Mouse (Mus musculus): ENCODE data around the gene 4933427D14Rik.

Gene 4933427D14Rik

DNA sequence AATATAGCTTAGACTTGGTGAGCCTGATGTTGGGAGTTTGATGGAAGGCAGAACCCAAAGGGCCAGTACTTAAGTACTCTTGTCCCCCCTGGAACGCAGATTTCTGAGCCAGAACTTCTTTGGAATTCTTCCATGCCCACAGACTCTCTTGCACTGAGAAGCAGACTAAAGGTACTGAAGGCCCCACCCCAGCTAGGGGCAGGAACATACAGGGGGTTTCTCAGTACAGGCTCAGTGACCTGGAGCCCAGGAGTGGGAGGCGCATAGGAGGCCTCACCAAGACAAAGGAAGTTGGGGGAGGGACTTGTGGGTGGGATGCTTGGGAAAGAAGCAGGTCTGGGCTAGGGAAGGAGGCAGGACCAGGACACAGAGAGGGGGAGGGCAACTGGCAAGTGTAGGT, 56.1 kb downstream of the 4933427D14Rik start:
- in situ Hi-C loops (cut with MboI; ENCODE audit: unreplicated experiment in 2 of 2) = no loop called here

DNA sequence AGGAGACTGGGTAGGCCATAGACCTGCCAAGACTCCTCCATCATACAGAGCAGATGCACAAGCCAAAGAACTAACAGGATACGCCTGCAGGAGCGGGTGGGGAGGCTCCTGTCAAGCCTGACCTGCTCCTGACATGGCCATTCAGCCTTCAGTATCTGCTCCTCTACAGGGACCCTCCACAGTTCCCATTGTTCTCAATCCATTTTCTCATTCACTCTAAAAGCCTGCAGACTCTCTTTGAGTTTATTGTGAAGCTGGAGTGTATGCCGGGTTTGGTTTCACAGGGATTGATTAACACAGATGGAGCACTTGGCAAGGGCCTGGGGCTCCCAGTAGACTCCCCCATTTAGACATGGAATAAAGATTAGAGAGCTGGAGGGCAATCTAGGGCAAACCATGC, 59.3 kb downstream of the 4933427D14Rik start:
- in situ Hi-C loops (cut with MboI; ENCODE audit: unreplicated experiment in 2 of 2) = no loop called here

DNA sequence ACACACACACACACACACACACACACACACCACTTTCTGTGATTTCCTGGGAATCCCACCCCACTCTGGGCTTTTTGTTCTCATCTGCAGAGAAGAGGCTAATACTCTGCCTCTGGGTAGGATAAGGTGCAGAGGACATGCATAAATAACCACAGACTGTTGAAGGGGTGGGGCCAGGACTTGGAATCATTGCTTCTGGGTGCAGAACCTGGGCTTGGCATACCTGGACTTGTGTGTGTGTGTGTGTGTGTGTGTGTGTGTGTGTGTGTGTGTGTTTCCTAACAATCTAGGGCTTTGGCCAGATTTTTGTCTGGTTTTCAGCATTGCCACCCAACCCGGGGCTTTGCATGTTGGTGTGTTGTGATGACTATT, 61.4 kb downstream of the 4933427D14Rik start:
- in situ Hi-C loops (cut with MboI; ENCODE audit: unreplicated experiment in 2 of 2) = no loop called here

DNA sequence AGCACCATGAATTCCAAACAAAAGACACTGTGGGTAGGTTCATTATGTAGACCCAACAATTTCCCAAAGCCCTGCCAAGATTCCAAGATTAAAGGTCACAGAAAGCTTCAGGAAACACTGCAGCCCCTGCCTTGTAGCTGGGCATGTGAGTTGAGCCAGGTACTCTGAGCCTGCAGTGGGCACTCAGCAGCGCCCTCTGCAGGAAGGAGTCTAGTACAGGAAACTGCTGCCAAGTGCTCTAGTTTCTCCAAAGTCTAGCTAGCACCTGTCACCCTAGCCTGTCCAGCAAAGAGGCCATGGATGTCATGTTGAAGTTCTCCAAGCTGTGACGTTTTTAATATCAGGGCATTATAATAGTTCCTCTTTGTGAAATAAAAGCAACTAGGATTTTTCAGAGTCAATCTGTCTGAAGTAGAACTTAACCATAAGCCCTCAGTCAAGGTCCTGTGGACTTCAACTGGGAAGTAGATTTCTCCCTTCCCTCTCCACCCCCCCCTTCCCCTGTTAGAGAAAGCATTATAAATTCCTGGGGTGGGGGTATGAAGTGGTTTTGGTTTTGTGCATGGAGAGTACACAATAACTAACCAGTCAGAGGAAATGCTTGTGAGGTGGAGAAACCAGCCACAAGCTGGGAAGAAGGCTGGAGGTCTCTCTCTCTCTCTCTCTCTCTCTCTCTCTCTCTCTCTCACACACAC, 61.9 kb downstream of the 4933427D14Rik start:
- in situ Hi-C loops (cut with MboI; ENCODE audit: unreplicated experiment in 2 of 2) = no loop called here

DNA sequence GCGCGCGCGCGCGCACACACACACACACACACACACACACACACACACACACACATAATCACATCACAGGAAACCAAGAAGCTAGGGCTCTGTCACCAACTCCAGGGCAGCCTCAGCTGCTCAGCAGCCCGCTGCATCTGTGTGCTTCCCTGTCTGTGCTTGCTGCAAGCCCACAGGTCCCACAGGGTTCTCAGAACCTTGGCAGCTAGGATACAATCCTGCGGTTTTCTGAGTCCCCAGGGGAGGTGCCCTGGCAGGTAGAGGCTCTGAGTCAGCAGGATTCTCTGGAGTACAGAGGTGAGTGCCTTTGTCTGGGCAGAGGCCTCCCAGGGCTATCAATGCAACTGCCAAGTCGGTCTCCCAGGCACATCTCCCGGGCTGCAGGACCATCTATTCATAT, 64.4 kb downstream of the 4933427D14Rik start:
- in situ Hi-C loops (cut with MboI; ENCODE audit: unreplicated experiment in 2 of 2) = no loop called here

DNA sequence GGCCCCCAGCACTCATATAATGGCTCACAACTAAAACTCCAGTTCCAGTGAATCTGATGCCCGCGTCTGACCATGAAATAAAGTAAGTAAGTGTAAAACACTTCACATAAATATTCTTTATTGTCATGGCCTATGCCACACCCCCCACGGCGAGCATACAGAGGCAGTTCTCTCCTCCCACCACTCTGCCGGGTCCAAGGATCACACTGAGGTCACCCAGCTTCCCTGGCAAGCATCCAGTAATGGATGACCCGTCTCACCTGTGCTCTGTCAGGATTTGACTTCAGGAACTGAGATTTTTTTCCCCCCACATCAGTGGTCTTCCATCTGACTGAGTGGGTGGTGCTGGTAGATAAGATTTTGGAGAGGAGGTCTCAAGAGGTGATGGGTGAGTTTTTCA, 67.1 kb downstream of the 4933427D14Rik start:
- in situ Hi-C loops (cut with MboI; ENCODE audit: unreplicated experiment in 2 of 2) = no loop called here

DNA sequence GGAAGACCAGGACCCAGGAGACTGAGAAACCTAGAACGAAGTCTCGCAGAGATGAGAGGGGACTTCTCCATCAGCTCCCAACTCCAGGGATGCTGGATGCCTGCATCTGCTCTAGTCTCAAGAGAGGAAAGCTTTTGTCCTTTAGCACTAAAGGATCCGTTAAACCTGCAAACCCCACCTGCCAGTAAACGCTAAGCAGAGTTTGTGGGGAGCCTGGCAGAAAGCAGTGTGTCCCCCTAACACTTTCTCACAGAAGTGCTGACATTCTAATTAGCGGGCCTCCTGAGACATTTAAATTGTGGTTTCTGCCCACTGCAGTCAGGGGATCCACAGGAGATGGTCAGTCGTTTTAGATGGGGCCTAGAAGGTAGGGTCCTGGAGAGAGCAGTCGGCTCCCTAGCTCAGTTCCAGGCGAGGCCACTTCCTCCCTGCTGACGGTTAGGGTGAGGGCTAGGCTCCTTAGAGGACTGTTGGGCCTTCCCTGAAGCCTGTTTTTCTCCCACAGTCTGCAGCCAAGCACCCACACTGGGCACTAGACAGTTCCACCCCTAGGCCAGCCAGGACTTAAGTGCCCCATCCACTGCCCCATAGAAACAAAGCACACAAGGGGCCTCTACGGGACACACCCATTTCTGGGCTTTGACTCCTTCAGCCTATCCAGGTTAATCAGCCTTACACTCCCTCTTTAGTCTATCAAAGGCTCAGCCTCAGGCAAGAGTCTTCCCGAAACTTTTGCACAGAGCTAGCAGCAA, 70.9 kb downstream of the 4933427D14Rik start:
- in situ Hi-C loops (cut with MboI; ENCODE audit: unreplicated experiment in 2 of 2) = no loop called here

DNA sequence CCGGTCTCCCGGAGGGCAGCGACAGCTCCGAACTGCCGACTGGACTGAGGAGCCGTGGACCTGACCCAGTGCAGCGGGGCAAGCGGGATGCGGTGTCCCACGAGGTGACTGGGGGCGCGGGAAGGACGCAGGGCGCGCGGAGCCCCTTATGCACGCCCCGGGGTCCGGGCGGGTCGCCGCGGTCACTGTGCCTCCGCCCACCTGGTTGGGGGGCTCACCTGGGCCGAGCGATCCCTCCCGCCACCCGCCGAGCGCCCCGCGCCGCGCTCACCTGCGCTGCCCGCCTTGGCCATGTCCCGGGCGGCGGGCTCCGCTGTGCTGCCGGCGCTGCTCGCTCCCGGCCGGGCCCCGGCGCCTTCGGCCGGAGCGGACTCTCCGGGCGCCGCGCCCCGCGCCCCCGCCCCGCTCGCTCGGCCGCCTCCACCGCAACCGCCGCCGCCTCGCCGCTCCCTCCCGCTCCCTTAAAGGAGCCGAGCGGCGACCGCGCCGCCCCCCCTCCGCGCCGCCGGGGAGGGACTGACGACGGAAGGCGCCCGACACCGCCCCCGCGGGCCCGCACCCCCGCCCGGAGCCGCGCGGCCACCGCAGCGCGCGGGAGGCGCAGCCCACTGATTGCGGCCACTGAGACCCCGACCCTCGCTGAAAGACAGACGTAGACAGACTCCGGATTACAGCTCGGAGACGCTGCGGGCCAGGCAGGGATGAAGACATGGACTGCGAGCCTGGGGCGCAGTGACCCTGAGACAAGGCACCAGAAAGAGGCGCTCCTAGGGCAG, 71.7 kb downstream of the 4933427D14Rik start, which contains the start of gene Pitpnm3:
TSS of gene Pitpnm3 (minus strand) at position 396 of the 776 bp plus-strand sequence.
- in situ Hi-C loops (cut with MboI; ENCODE audit: unreplicated experiment in 2 of 2) = no loop called here

DNA sequence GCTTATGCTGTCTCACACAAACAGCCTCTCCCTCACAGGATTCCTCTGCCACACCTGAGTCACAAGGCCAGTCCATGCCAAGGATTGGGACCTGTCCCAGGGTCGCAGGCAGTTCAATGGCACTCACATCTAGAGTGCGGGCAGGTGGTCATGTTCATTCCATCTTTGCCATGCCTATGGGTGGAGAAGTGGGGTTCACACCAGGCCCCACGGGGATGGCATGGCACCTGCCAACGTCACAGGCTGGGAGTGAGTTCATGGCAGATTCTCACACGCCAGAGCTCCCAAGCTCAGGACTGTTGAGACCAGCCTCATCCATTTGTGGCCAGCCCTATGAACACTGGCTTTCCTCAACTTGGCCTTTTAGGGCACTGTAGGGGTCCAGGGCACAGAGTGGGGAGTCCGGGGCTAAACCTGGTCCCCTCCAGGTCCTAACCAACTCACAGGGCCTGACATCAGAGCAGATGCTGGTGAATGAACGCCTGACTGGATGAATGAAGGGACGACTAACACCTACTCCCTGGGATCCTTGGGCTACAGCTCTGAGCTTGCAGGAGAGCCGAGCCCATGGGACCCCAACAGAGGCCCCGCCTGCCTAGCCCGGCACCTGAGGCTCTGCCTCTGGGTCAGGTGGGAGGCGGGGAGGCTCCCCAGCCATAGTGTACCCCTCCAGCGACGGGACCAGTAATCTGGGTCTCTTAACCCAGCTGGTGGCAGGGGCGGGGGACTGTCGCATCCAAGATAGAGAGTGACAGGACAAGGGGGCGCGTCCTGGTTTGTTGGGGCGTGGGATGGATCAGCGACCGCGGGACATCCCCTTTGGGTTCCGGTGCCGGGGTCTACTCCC, 72.5 kb downstream of the 4933427D14Rik start:
- in situ Hi-C loops (cut with MboI; ENCODE audit: unreplicated experiment in 2 of 2) = no loop called here

DNA sequence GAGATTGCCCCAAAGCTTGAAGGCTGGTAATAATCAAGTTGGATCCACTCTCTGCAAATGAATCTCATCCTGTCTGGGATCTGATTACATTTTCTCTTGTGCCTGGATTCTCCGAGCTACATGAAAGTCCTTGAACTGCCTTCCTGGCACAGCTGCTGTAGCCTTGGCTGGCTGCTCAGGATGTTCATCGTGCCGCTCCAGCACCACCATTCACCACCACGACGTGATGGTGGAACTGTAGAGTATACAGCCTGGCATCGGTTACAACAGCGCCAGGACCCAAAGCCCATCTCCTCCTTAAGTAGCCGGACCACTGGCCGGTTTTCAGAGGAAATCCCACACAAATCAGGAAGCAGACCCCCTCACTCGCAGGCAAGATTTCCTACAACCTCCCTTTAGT, 74.2 kb downstream of the 4933427D14Rik start:
- in situ Hi-C loops (cut with MboI; ENCODE audit: unreplicated experiment in 2 of 2) = no loop called here

DNA sequence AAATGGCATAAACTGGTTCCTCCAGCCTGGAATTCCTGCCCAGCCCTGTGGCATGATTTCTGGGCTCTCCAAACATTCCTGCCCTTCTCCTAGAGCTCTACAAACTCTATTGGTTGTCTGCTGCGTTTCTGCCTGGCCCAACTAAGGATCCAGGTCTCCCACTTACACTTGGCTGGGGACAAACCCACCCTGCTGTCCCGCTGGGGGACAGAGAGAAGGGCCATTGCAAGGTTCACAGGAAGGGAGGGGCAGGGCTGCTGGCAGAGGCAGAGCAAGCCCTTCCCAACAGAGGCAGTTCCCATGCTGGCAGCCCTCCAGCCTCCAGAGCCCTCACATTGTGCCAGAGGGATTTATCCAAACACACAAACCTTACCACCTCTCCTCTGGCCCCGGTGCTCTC, 75.0 kb downstream of the 4933427D14Rik start:
- in situ Hi-C loops (cut with MboI; ENCODE audit: unreplicated experiment in 2 of 2) = no loop called here

DNA sequence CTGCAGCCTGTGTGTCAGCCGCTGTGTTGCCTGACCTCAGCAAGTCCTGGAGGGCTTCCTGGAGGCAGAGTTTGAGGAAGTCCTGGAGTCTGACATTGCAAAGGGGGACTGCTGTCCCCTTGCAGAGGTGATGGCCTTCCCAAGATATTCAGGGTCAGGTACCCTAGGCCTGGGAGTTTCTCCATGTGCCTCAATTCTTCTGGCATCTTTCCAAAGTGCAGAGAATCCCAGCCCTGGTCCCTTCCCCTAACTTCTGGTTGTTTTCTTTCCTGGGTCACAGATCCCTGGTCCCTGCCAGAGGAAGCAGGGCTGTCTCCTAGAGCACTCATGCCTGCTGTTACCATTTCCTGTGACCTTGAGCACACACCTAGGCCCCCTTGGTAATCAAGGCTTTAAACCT, 75.6 kb downstream of the 4933427D14Rik start:
- in situ Hi-C loops (cut with MboI; ENCODE audit: unreplicated experiment in 2 of 2) = no loop called here

DNA sequence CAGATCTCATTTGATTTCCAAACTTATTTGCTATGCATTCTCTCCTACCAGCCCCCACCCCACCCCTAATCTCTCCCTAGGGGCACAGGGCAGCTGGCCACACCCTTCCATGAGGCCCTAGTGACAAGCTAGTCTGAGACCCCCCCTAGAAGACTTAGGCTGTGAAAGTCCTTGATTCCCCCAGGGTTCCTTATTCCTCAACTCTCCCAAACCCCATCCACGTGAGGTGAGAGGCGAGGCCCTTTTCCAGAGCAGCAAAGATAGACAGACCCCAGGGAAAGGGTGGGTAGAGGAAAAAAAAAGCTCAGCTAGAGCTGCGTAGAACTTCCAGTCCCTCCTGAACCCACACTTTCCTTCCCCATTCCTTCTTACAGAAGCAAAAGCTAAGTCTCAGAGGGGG, 76.4 kb downstream of the 4933427D14Rik start:
- in situ Hi-C loops (cut with MboI; ENCODE audit: unreplicated experiment in 2 of 2) = no loop called here

DNA sequence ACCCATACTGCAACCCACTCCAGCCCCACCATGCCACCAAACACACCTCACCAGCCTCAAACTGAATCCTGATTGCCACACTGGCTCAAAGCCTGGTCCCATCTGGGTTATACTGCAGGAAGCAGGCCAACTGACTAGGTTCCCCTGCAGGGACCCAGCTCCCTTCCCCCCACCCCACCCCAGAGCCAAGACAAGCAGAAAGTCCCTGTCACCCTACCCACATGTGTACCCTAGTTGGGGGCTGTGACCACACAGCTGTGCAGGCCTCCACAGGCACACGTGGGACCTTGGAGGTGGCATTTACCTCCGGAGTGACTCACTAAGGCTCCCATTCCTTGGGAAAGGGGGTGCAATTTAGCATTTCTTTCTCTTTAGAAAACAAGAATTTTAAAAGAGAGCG, 76.8 kb downstream of the 4933427D14Rik start:
- in situ Hi-C loops (cut with MboI; ENCODE audit: unreplicated experiment in 2 of 2) = no loop called here

DNA sequence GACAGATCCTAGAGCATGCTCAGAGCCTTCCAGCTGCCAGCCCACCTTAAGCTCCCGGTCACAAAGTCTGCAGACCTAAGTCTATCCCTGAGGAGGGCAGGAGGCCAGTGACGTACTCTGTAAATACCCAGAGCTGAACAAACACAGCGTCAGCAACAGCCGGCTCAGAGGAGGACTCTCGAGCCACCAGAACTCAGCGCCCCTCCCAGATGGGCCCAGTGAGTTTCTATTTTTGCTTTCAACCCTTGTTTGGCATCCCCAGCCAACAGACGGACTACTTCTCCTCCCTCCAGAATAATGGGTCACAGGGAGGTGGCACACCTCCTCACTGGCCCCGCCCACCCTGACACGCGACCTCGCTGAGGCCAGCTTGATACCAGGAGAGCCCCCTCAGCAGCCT, 77.2 kb downstream of the 4933427D14Rik start:
- in situ Hi-C loops (cut with MboI; ENCODE audit: unreplicated experiment in 2 of 2) = no loop called here

DNA sequence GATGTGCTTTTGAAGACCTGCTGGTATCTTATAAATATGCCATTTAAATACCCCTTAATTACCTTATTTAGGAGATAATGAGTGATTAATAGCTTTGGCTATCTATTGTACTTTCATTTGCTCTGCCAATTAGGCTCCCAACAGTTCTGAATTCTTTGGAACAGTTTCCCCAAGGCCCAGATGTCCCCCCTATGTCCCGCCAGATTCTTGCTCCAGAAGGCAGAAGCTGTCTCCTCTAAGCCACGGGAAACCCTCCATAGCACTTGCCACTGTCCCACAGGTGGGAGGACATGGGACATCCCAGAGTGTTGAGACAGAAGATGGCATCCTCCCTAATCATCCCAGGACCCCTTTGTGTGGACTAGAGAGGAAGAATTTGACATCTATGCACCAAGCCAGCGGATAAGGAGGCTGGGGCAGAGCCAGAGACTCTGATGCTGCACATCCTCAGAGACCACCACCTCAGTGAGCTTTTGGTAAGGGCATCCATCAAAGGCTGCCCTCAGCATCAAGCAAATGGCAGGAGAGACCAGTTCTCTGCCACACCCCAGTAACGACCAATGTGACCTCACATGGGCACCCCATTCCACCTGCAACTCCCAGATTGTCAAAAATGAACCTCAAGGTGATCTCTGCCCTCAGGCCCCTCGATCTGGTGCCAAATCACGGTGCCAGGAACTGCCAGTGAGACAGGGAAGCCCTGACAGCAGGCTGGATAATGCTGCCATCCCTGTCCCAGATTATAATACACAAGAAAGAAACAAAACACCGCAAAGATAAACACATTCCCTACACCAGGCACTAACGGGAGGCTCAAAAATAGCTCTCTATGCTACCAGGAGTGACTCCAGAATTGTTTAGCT, 78.0 kb downstream of the 4933427D14Rik start:
- in situ Hi-C loops (cut with MboI; ENCODE audit: unreplicated experiment in 2 of 2) = no loop called here

DNA sequence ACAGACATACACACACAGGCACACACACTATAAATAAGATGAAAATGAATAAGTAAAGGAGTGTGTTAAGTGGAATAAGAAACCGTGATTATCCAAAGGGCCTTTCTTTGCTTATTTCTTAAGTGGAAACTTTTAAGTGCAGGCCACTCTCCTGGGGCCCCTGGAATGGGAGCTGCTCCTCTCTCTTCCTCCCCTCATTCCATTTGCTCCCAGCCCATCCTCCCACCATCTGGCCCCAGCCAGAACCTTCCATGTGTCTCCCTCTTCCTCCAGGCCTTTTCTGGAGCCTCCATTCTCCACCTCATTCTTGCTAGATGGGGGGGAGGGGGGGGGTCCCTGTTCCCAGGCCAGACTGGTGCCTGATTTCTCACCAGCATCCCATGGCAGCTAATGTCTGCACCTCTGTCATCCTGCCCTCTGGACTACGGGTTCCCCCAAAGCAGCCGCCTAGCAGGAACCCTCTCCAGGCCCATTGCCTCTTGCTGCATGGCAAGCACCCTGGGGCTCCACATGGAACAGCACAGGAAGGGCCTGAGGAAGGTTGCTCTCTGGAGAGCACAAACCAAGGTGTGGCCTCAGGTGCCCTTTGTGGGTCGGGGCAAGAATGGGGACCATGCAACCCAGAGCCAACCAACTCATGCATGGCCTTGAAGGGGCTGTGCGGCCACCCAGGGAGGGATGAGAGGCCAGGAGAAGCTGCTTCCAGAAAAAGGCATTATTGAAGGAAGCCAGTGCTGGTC, 79.6 kb downstream of the 4933427D14Rik start:
- in situ Hi-C loops (cut with MboI; ENCODE audit: unreplicated experiment in 2 of 2) = no loop called here

DNA sequence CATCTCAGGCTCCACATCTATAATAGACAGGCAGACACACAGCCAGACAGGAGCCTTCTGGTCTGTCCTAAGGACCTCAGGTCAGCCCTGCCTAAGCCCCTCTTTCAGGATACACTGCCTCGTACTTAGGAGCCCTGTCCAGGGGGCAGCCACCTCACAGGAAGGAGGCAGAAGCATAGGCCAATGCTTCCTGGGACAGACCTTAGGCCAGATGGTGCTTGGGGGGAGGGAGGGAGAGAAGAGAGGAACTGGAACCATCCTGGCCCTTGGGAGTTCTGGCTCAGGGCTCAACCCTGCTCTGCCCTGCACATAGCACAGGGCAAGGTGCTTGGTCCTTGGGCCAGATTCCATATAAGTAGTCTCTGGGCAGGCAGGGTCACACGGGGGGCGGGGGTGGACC, 81.5 kb downstream of the 4933427D14Rik start:
- in situ Hi-C loops (cut with MboI; ENCODE audit: unreplicated experiment in 2 of 2) = no loop called here

DNA sequence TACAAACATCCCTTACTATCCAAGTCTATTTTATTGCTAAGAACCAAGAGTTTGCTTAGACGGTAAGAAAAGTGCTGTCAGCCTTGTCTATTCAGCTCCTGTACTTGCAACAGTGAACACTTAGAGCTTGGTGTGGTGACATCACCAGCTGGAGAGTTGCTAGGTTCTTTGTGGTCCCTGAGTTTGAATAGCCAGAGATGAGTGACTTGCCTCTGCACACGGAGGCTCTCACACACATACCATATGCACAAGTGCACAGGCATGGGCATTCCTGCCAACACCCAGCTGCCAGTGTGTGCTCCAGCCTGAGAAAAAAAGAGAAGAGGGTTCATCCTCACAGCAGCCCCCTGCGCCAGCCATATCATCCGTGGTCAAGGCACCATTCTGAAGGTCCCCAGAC, 83.7 kb downstream of the 4933427D14Rik start:
- in situ Hi-C loops (cut with MboI; ENCODE audit: unreplicated experiment in 2 of 2) = no loop called here

Data from v-Abl transformed pro-B cells (cell line).